Mouse (Mus musculus) induced T-regulatory cell, adult 2 months (primary cell): ENCODE data around the gene Zbtb24.

Experiments used
- DNase-seq: peaks from one replicate; pipeline ENCODE4 v3.0.0-alpha.2; 2012; ENCODE audit warnings: low read depth

Gene Zbtb24

GRCm38 (mm10) chr10:41491111-41491510 is 40.9 kb downstream of the Zbtb24 start:
- DNase-seq = peak; percentile 59

GRCm38 (mm10) chr10:41500941-41501340 is 50.8 kb downstream of the Zbtb24 start:
- DNase-seq = no peak

- peak; percentile 31 for DNase-seq
These were observed 54.8 kb downstream of the Zbtb24 start for GRCm38 (mm10) chr10:41504996-41505395.

- DNase-seq = peak; percentile 83
These were observed 55.3 kb downstream of the Zbtb24 start for GRCm38 (mm10) chr10:41505446-41505845.

GRCm38 (mm10) chr10:41509160-41509559 is 59.0 kb downstream of the Zbtb24 start:
- DNase-seq = peak; percentile 65

- DNase-seq = no peak
These were observed 64.1 kb downstream of the Zbtb24 start for GRCm38 (mm10) chr10:41514301-41514700.

- DNase-seq = no peak
These were observed 64.7 kb downstream of the Zbtb24 start for GRCm38 (mm10) chr10:41514921-41515320.
